Mouse (Mus musculus): Measurements from ENCODE around the gene Uri1. TPM values are rescaled to one million over a fixed set of nuclear protein-coding genes. Genes with fewer than 3 reads are reported as not detected.

Uri1 gene
- 55.8 and 58.8 TPM in 2 replicates for polyA plus RNA-seq (2015; fragmentation: Nextera tagmentation; extraction: Ambion mirVana)

DNA sequence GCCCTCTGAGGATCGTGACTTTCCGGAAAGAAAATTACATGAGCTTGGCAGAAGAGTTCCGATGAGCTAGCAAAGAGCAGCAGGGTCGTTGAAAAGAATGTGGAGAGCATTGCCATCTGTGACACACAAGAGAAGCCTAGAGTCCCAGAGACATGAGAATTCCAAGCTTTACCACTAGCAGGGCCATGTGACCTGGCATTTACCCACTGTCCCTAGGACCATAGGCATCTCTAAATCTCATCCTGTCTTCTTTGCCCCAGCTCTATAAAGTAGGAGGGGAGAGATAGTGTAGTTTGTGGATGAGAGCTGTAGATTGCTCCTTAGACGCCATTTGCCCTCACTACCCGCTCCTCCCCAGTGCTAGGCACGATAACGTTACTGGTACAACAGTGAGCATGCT lies at the start of gene Uri1:
Gene Uri1 (minus strand): TSS at position 101 of the 400 bp plus-strand sequence.
- H3K4me3 ChIP-seq = no peak within 1 kb of the TSS
- ATAC-seq (ENCODE audit: borderline replicate concordance, extremely low read depth, low FRiP score, low TSS enrichment) = no peak
- H3K9me3 ChIP-seq = no peaks in the 10 kb centered on the region

DNA sequence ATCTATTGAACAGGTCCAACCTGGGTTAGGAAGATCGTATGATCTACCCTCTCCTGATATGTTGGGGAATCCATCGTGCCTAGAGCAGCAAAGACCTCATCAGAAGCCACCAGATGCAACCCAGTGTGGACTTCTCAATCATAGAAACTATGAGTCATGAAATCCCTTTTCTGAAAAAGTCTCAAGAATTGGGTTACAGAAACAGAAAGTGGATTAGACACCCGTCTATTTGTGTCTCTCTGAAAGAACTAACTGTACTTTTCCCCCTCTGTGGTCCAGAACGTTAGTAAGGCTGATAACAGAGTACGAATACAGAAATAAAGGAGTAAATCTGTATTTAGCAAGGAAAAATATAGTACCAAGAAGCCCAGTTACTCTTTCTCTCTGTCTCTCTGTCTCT lies 47.7 kb upstream of the Uri1 start:
- Histone ChIP-seq H3K9me3 (no peaks in the 10 kb centered on the region), H3K27me3 (peaks cover 13% of the 10 kb centered on the region), H3K27ac (no peak overlapping the region), H3K4me2 (no peak overlapping the region), H3K4me3 (no peak overlapping the region), H3K9ac (no peak overlapping the region), H3K4me1 (no peaks in the 10 kb centered on the region), H3K36me3 (no peaks in the 10 kb centered on the region)
- 70% methylated on average over 5 of the region's 5 CpGs for WGBS
- ATAC-seq (ENCODE audit: borderline replicate concordance, extremely low read depth, low FRiP score, low TSS enrichment) = no peak

More for the DNA sequence above, at the start of gene Uri1:
- no peak within 1 kb of the TSS for H3K9ac ChIP-seq
- no peaks in the 10 kb centered on the region for H3K36me3 ChIP-seq
- WGBS = 79% methylated on average over 8 of the region's 8 CpGs
- H3K27ac ChIP-seq = no peak within 1 kb of the TSS
- H3K27me3 ChIP-seq = no peaks in the 10 kb centered on the region
- H3K4me2 ChIP-seq = no peak within 1 kb of the TSS
- H3K4me1 ChIP-seq = no peaks in the 10 kb centered on the region

DNA sequence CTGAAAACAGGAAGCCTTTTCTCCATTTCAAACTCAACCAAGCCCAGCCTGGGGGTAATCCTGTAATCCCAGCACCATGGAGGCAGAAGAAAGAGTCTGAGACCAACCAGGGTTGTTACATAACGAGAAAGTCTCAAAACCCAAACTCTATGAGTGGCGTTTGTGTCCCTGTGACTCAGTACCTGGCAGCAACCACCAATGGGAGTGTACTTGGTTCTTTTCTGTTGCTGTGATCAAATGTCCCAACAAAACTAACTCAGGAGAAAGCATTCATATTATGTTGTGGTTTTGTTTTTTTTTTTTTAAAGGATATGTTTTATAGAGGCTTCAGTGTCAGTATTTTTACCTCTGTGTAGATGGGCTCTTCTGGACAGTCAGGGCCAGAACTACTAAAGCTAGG lies 47.3 kb upstream of the Uri1 start:
- Histone ChIP-seq H3K27ac (no peak overlapping the region), H3K4me1 (no peaks in the 10 kb centered on the region), H3K4me2 (no peak overlapping the region), H3K27me3 (peaks cover 13% of the 10 kb centered on the region), H3K4me3 (no peak overlapping the region), H3K9me3 (no peaks in the 10 kb centered on the region), H3K9ac (no peak overlapping the region), H3K36me3 (no peaks in the 10 kb centered on the region)
- no peak for ATAC-seq (ENCODE audit: borderline replicate concordance, extremely low read depth, low FRiP score, low TSS enrichment)
- WGBS = 41% methylated on average over 2 of the region's 2 CpGs

DNA sequence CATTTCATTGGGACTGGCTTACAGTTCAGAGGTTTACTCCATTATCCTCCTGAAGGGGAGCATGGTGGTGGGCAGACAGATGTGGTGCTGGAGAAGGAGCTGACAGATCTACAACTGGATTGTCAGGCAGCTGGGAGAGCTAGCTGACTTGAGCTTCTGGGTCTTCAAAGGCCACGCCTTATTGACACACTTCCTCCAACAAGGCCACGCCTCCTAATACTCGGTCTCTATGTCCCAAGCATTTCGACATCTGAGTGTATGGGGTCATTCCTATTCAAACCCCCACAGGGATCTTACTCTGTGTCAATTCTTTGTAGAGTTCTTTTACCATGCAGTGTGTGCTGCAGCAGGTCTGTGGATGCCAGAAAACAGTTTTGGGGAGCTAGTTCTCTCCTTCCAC lies 41.1 kb upstream of the Uri1 start:
- Histone ChIP-seq H3K4me2 (no peak overlapping the region), H3K4me3 (no peak overlapping the region), H3K4me1 (0 out of 2 replicates have a peak, but pooled peaks cover 2% of the 10 kb centered on the region), H3K27me3 (no peaks in the 10 kb centered on the region), H3K36me3 (no peaks in the 10 kb centered on the region), H3K27ac (no peak overlapping the region), H3K9ac (no peak overlapping the region), H3K9me3 (no peaks in the 10 kb centered on the region)
- 28% methylated on average over 4 of the region's 4 CpGs for WGBS
- ATAC-seq (ENCODE audit: borderline replicate concordance, extremely low read depth, low FRiP score, low TSS enrichment) = no peak

DNA sequence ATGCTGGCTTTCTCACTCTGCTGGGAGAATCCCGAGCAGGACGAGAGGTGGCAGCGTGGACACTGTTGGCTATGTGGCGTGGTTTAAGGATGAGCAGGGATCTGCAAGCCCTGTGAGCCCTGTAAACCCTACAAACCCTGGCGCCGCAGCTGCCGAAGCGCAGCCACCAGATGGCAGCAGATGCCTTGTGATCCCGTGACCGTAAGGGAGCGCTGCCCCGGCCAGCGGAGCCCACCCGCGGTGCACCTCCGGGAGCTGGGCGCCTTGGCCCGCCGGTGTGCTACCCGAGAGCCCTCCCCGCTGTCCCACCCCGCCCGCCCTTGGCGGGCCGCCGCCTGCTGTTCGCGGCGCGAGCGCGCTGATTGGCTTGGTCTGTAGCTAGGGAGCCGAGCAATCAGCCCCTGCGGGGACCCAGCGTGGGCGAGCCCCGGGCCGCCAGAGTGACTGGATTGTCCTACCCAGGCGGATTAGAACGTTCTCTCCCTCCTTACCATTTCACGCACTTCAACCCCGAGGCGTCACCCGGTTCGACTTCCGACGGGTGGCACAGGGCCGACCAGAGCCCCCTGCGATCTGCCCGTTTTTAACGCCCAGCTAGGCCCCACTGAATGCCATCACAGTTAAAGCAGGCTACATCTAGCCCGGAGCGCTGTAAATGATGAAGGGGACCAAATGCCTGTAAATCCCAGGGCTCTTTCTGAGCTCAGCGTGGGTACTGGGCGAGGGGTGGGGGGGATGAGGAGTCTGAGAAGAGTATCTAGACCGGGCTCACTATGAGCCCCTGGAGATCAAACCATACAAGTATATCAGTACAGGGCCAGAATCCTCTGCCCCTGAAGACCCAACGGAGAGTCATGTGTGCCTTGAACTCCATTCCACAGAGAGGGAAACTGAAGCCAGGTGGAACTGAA lies 38.0 kb upstream of the Uri1 start:
- peak overlapping the region; percentile 94 for H3K4me2 ChIP-seq
- peaks cover 5% of the 10 kb centered on the region; the same call in 1 of the 2 replicates for H3K27me3 ChIP-seq
- no peaks in the 10 kb centered on the region for H3K9me3 ChIP-seq
- peak; percentile 95 for ATAC-seq (ENCODE audit: borderline replicate concordance, extremely low read depth, low FRiP score, low TSS enrichment)
- no peaks in the 10 kb centered on the region for H3K36me3 ChIP-seq
- 0 out of 2 replicates have a peak, but pooled peaks cover 2% of the 10 kb centered on the region for H3K4me1 ChIP-seq
- H3K9ac ChIP-seq = peak overlapping the region; percentile 66
- peak overlapping the region; percentile 55 for H3K4me3 ChIP-seq
- 1% methylated on average over 50 of the region's 57 CpGs for WGBS
- peak overlapping the region; percentile 33; the same call in 1 of the 2 replicates for H3K27ac ChIP-seq

DNA sequence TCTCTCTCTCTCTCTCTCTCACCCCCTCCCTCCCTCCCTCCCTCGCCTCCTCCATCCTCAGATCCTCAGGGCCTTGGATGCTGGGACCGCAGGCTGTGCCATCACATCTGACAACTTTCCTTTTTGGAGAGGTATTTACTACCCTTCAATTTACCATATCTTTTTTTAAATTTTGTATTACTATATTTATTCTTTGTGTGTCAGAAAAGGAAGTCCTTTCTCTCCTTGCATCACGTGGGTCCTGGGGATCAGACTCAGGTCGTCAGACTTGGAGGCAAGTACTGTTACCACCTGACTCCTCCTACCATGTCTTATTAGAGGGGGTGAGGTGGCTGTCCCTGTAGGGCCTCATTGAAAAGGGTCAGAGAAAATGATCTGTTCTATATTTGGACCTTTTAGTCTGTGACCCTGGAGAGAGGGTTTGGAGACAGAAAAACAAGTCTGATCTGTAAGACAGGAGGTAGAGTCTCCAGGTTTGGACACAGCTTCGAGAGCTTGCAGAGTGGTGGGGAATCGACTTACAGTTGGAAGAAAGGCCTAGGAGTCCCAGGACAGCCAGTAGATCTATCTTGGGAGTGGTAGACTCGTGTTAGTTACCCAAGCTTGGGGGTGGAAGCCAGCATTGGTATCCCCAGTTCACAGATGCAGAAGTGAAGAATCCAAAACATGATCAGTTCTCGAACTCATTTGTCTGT lies 36.4 kb upstream of the Uri1 start:
- WGBS = 55% methylated on average over 8 of the region's 8 CpGs
- Histone ChIP-seq H3K4me1 (0 out of 2 replicates have a peak, but pooled peaks cover 2% of the 10 kb centered on the region), H3K4me2 (no peak overlapping the region), H3K9ac (no peak overlapping the region), H3K27ac (no peak overlapping the region), H3K4me3 (no peak overlapping the region), H3K9me3 (no peaks in the 10 kb centered on the region), H3K27me3 (peaks cover 5% of the 10 kb centered on the region; the same call in 1 of the 2 replicates), H3K36me3 (no peaks in the 10 kb centered on the region)
- ATAC-seq (ENCODE audit: borderline replicate concordance, extremely low read depth, low FRiP score, low TSS enrichment) = no peak

DNA sequence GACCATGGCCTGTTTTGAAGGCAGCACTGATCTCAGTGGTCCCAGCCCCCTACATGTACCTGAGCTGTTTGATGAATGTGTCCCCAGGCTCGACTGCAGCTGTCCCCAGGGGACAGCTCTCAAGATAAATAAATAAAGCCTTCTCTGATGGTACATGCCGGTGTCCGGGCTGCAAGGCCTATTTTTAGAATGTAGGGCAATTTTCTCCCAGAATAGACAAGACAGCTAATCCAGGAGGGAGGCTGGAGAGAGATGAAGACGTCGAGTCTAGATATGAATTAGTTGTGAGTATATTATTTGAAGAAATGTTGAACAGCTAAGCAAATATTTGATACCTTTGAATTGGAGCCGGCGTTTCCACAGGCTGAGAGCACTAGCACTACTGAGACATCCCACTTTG lies 35.7 kb upstream of the Uri1 start:
- Histone ChIP-seq H3K9ac (no peak overlapping the region), H3K4me1 (0 out of 2 replicates have a peak, but pooled peaks cover 2% of the 10 kb centered on the region)

DNA sequence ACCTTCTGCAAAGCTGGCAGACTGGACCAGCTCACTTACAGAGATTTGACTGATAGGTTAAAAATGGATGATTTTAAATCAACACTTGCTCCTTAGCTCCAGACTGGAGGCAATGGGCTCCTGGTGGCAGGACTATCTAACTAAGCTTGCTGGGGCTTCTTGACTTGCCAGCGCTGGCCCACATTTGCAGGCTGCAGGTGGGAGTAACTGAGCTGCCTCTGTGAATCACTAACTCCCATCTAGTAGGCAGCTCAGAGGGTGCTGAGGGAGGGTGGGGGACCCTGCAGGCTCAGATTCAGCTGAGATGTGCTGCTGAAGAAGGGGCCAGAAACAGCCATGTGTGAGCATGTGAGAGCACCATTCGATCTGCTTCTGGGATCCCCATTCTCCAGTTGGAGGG lies 32.6 kb upstream of the Uri1 start:
- Histone ChIP-seq H3K4me3 (no peak overlapping the region), H3K4me1 (no peaks in the 10 kb centered on the region), H3K4me2 (no peak overlapping the region), H3K36me3 (no peaks in the 10 kb centered on the region), H3K9me3 (no peaks in the 10 kb centered on the region), H3K9ac (no peak overlapping the region), H3K27me3 (peaks cover 5% of the 10 kb centered on the region; the same call in 1 of the 2 replicates), H3K27ac (no peak overlapping the region)
- WGBS = 66% methylated on average over 2 of the region's 2 CpGs
- ATAC-seq (ENCODE audit: borderline replicate concordance, extremely low read depth, low FRiP score, low TSS enrichment) = no peak

More for the DNA sequence above, 35.7 kb upstream of the Uri1 start:
- H3K36me3 ChIP-seq = no peaks in the 10 kb centered on the region
- H3K4me2 ChIP-seq = no peak overlapping the region
- no peak overlapping the region for H3K4me3 ChIP-seq
- ATAC-seq (ENCODE audit: borderline replicate concordance, extremely low read depth, low FRiP score, low TSS enrichment) = no peak
- H3K27me3 ChIP-seq = peaks cover 5% of the 10 kb centered on the region; the same call in 1 of the 2 replicates
- H3K27ac ChIP-seq = no peak overlapping the region
- 11% methylated on average over 7 of the region's 7 CpGs for WGBS
- H3K9me3 ChIP-seq = no peaks in the 10 kb centered on the region

DNA sequence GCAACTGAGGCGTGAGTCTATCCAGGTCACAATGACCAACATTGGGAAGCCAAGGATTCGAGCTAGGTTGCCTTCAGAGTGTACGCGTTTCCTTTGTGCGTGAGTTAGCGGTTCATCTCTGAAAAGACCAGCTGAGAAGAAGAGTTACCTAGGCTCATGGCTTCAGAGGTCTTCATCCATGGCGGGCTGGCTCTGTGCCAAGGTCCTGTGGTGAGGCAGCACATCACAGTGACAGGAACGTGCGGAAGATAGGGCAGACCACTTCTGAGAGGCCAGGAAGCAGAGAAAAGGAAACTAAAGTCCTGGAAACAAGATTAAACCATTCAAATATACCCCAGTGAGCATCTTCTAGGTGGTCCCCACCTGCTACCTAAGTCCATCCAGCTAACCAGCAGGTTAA lies 30.9 kb upstream of the Uri1 start:
- 82% methylated on average over 9 of the region's 9 CpGs for WGBS
- no peak for ATAC-seq (ENCODE audit: borderline replicate concordance, extremely low read depth, low FRiP score, low TSS enrichment)

DNA sequence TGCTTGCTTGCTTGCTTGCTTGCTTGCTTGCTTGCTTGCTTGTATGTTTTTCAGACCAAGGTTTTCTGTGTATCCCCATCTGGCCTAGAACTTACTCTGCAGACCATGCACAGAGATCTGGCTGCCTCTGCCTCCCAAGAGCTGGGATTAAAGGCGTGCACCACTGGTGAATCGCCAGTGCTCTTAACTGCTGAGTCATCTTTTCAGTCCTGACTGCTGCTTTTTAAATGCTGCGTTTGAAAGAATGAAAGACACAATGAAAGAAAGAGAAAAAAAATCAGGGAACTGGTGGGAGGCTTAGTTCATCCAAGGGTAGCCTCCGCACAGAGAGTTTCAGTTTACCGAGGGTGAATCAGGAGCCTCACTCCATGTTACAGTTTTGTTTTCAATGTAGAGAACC lies 23.9 kb upstream of the Uri1 start:
- Histone ChIP-seq H3K36me3 (no peaks in the 10 kb centered on the region), H3K4me3 (no peak overlapping the region), H3K27ac (no peak overlapping the region), H3K9me3 (no peaks in the 10 kb centered on the region), H3K4me2 (no peak overlapping the region), H3K4me1 (no peaks in the 10 kb centered on the region), H3K9ac (no peak overlapping the region), H3K27me3 (no peaks in the 10 kb centered on the region)
- ATAC-seq (ENCODE audit: borderline replicate concordance, extremely low read depth, low FRiP score, low TSS enrichment) = no peak
- 73% methylated on average over 5 of the region's 5 CpGs for WGBS

More for the DNA sequence above, 30.9 kb upstream of the Uri1 start:
- Histone ChIP-seq H3K27me3 (peaks cover 5% of the 10 kb centered on the region; the same call in 1 of the 2 replicates), H3K4me1 (no peaks in the 10 kb centered on the region), H3K9ac (no peak overlapping the region), H3K9me3 (no peaks in the 10 kb centered on the region), H3K36me3 (no peaks in the 10 kb centered on the region), H3K4me2 (no peak overlapping the region), H3K27ac (no peak overlapping the region), H3K4me3 (no peak overlapping the region)

DNA sequence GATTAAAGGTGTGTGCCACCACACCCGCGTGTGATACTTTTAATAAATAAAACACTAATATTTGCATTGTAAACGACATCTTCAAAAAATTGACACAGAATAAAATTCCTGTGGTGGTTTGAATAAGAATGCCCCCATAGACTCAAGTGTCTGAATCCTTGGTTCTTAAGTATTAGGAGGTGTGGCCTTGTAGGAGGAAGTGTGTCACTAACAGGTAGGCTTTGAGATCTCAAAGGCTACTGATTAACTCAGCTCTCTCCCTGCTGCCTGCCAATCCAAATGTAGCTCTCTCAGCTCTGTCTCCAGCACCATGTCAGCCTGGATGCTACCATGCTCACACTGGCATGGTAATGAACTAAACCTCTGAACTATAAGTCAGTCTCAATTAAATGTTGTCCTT lies 17.9 kb upstream of the Uri1 start:
- 52% methylated on average over 3 of the region's 3 CpGs for WGBS
- Histone ChIP-seq H3K9ac (no peak overlapping the region), H3K4me2 (no peak overlapping the region), H3K27me3 (no peaks in the 10 kb centered on the region), H3K4me1 (no peaks in the 10 kb centered on the region), H3K36me3 (no peaks in the 10 kb centered on the region), H3K4me3 (no peak overlapping the region), H3K27ac (no peak overlapping the region), H3K9me3 (no peaks in the 10 kb centered on the region)
- 0 out of 2 replicates have a peak, but pooled peaks have one; percentile 42 for ATAC-seq (ENCODE audit: borderline replicate concordance, extremely low read depth, low FRiP score, low TSS enrichment)

DNA sequence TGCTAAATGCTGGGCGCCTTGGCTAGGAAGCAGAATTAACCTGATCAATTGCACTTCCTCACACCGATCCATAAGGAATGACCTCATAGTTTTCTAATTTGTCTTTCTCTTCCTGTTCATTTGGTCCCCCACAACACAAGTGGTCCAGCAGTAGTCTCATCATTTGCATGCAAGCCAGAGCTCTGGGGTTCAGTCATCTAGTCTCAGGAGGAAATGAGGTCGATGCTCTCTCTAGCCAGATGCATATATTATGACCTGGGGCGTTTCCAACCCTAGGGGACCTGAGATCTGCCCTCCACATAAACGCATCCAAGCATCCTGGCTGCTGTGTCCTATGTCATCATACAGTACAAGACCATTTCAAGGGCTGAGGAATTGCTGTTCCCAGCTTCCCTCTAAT lies 14.2 kb upstream of the Uri1 start:
- WGBS = 76% methylated on average over 5 of the region's 5 CpGs
- ATAC-seq (ENCODE audit: borderline replicate concordance, extremely low read depth, low FRiP score, low TSS enrichment) = no peak
- H3K9ac ChIP-seq = no peak overlapping the region

More for the DNA sequence above, 14.2 kb upstream of the Uri1 start:
- no peaks in the 10 kb centered on the region for H3K36me3 ChIP-seq
- H3K27me3 ChIP-seq = no peaks in the 10 kb centered on the region
- no peak overlapping the region for H3K27ac ChIP-seq
- no peak overlapping the region for H3K4me2 ChIP-seq
- H3K4me3 ChIP-seq = no peak overlapping the region
- H3K4me1 ChIP-seq = no peaks in the 10 kb centered on the region
- no peaks in the 10 kb centered on the region for H3K9me3 ChIP-seq
